Mouse (Mus musculus) inflammation-experienced regulatory T-cells, adult 16 weeks (primary cell): ENCODE measurements around the gene 1810055G02Rik. TPM values are rescaled to one million over a fixed set of nuclear protein-coding genes. Genes with fewer than 3 reads are reported as not detected.

Experiments used
- polyA plus RNA-seq: library from polyadenylated mRNA; unstranded; fragments of 100-300 nt; shearing (Covaris generic); gene quantifications from one replicate; pipeline ENCODE4 v1.2.1, GENCODE M21; 2017

The 1810055G02Rik gene
- 8.9 TPM for polyA plus RNA-seq

GRCm38 (mm10) chr19:3708078-3709012, at the start of gene 1810055G02Rik:
TSS of gene 1810055G02Rik (plus strand) at chr19:3708293.

GRCm38 (mm10) chr19:3686215-3686894, 21.7 kb upstream of the 1810055G02Rik start, which contains the start of gene Lrp5:
TSS of gene Lrp5 (minus strand) at chr19:3686564.

GRCm38 (mm10) chr19:3767276-3767780, 59.2 kb downstream of the 1810055G02Rik start, which contains the start of gene Kmt5b:
TSS of gene Kmt5b (plus strand) at chr19:3767421.

Other genes starting within 250 kb of the 1810055G02Rik start
- 101 TPM for gene Ppp6r3, start 132.5 kb upstream of the 1810055G02Rik start, polyA plus RNA-seq
- gene Lrp5, start 21.7 kb upstream of the 1810055G02Rik start, polyA plus RNA-seq: not detected
- gene Kmt5b, start 59.1 kb downstream of the 1810055G02Rik start, polyA plus RNA-seq: 48.1 TPM
- 3.3 TPM for gene Chka, start 143.5 kb downstream of the 1810055G02Rik start, polyA plus RNA-seq
- 75.6 TPM for gene Tcirg1, start 198.8 kb downstream of the 1810055G02Rik start, polyA plus RNA-seq
- 209 TPM for gene Ndufs8, start 204.5 kb downstream of the 1810055G02Rik start, polyA plus RNA-seq
- gene Aldh3b1, start 221.5 kb downstream of the 1810055G02Rik start, polyA plus RNA-seq: 0.95 TPM
- gene Unc93b1, start 226.9 kb downstream of the 1810055G02Rik start, polyA plus RNA-seq: 71.9 TPM